Mouse (Mus musculus): ENCODE results near the gene Ddit4.
A peak's percentile ranks its signal among the peaks of the same experiment; 100 is the strongest.

The Ddit4 gene

DNA sequence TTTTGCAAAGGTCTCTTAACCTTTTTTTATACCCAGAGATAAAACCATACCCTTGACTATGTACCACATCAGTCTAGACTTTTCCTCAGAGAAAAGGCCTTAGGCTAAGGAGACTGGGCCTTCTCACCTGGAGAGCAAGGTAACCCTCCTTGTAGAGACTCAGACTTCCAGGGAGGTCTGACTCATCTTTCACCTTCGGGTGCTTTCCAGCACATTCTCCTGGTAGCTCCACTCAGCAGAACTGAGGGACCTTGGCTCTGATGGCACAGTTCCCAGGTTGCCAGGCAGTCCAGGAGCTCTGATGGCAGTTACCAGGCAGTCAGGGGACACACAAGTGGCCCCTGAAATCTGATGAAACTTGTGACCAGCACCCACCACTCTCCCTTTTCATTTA lies 2.4 kb downstream of the Ddit4 start:
- DNase-seq (ENCODE audit: low read depth, low spot score) = no peak

DNA sequence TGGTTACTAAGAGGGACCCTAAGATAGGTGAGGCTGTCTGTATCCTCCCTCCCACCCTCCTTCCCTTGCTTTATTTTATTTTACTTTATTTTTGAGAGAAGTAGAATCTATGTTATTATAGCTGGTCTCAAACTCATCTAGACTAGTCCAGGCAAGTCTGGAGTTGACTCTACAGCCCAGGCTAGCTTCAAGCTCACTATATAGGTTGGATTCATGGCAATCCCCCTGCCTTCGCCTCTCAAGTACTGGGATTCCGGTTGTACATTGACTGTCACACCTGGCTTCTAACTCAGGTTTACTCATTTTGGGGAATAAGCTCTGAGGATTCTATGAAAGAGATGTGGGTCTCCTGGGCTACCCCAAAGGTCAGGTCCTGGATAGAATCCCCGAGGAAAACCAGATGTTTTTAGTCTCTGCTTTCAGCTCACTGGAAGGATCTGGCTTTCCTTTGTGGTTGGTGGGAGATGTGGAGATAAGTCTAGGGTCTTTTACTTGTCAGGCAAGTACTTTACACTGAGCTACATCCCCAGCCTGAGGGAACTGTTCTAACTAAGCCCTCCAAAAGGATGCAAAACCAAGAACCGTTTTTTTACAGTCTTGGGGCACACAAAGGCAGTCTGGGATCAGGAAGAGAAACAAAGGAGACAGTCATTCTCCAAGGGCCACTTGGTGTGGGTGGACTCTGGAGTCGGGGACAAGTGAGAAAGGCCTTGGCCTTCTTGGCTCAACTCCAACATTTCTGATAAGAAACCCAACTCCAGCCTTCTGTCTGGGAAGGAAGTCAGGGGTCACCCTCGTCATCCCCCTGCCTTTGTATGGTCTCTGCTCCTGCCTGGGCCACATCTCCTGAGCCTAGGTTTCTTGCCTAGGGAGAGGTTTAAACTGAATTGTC lies 3.0 kb downstream of the Ddit4 start:
- no peak for DNase-seq (ENCODE audit: low read depth, low spot score)

DNA sequence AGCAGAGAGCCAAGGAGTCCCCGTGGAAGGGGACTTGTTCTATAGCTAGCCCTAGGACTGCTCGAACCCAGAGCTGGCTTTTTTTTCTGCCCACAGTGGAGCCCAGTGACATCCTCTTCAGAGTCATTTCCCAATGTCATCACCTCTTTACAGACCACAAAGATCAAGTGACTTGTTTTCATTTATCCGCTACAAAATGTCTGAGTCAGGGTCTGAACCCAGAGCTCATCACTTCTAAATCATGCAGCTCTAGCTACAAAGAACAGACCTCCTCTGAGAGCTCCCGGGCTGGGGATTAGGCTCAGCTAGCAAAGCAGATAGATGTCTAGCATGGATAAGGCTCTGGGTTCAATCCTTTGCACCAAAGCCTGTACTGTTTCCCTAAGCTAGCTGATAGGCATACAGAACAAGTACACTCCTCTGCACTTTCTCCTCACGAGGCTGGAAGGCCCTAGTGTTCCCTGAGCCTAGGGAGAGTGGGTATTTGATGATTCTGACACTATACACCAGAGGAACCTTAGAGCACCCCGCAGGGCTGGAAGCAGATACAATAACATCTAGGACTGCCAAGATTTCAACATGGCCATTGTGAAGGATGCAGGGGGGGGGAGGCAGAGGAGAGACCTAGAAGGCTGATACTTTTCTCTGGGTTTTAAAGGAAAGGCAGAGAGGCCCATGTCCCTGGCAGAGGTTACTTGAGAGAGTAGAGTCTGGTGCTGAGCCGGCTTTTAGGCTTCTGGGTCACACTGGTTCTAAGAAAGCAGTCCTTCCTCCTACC lies 4.1 kb downstream of the Ddit4 start:
- DNase-seq (ENCODE audit: low read depth, low spot score) = no peak

DNA sequence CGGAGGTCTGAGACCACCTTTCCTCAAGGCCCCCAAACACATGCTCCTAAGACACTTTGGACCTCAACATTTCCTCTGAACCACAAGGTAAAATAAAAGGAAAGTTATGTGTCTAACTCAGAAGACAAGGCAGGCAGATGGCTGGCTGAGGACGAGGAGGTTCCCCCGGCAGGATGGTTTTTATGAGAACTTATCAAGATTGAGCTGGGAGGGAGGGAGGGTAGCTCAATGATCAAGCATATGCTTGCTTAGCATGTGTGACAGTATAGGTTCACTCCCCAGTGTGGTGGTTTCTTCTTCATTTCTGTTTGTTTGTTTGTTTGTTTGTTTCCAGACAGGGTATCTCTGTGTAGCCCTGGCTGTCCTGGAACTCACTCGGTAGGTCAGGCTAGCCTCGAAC lies 5.3 kb downstream of the Ddit4 start:
- DNase-seq (ENCODE audit: low read depth, low spot score) = no peak

DNA sequence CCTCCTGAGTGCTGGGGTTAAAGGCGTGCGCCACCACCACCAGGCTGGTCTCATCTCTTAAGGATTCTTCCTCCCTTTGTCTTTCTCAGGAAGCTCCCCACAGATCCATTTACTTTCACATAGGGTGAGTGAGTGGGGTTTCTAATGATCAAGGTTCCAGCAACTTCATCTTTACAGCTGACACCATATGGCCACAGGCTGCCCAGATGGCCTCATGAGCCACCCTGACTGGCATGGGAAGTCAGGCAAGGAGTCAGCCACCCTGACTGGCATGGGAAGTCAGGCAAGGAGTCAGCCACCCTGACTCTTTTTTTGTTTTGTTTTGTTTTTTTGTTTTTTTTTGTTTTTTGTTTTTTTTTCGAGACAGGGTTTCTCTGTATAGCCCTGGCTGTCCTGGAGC lies 6.2 kb downstream of the Ddit4 start:
- no peak for DNase-seq (ENCODE audit: low read depth, low spot score)

DNA sequence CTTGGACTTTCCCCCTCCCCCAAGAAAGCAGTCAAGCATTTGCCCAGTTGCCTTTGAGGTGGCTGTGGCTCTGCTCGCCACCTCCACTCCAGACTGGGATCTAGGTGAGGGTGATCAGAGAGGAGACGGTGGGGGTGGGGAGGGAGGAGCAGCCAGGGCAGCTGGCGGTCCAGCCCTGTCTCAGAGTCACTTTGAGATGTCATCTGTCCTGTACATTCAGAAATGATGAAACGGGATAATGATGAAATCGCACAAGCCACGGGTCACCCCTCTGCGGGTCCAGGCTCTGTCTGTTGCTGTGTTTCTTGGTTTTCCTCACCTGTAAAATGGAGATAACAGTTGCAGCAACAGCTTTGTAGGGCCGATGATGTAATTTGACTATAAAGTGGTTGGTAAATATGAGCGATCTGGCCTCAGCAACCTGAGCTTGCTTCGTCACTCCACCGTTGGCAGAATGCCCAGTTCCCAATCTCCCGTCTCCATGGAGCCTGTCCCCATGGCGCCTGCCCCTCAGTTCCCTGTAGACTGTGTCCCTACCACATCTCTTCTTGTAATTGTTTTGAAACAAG lies 8.1 kb downstream of the Ddit4 start:
- peak; percentile 40 for DNase-seq (ENCODE audit: low read depth, low spot score)

DNA sequence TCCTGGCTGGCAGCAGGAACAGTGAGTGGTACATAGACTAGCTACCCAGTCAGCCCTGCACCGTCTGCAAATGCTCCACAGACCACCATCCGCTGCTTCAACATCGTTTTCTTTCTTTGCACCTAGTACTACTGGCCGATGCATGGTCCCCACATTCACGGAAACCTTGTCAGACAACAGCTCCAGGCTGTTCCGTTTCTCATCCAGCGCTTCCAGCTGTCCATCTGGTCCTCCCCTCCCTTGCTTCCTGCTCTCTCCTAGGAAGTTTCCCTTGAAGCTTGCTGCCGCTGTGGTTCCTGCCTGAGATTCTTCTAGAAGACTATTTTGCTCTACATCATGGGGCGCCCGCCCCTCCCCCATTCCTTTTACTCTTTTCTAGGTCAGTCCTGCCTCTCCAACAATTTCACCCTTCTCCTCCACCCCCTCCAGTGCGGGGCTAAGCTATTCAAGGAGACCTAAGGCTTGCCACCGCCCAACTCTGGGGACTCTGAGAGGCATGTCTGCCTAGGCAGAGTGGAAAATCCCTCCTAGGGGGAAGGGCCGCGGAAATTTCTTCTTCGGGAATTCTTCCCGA lies 8.7 kb downstream of the Ddit4 start:
- DNase-seq (ENCODE audit: low read depth, low spot score) = peak; percentile 76

DNA sequence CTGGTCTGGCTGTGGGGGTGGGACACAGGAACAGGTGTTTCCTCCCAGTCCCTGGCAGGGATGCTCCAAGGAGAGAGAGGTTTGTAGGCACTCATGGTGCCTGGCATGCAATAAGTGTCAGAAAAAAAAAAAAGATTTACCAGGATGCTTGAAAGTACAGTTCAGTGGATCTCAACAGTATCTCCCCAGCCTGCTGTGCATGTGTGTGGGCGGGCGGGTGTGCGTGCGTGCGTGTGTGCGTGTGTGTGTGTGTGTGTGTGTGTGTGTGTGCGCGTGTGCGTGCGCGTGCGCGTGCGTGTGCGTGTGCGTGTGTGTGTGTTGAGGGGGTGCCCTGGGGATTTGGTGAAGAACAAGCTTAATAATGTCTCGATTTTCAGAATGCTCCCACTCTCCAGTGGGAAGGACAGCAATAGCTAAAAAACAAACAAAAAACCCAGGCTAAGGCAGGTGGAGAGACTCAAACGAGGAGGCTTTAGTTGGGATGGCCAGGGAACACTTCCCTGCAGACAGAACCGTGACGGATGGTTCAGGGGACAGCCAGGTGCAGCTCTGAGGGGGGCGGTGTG lies 9.3 kb downstream of the Ddit4 start:
- DNase-seq (ENCODE audit: low read depth, low spot score) = no peak

DNA sequence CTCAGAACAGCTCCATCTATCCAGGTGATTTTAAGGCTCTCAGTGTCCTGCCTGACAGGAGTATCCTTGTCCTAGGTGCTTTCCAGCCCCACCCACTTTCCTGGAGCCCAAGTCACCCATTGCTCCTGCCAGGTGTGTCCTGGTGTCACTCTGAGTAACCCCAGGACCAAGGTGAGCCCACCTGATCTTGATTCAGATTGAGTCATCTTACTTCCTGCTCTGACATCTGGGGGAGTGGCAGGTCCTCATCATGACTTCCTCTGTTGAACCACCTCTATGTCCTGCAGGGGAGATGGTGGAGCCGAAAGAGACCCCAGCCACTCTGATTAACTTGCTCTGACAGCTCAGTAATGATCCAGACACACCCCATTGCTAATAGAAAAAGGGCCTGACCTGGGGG lies 12.6 kb downstream of the Ddit4 start:
- DNase-seq (ENCODE audit: low read depth, low spot score) = no peak

DNA sequence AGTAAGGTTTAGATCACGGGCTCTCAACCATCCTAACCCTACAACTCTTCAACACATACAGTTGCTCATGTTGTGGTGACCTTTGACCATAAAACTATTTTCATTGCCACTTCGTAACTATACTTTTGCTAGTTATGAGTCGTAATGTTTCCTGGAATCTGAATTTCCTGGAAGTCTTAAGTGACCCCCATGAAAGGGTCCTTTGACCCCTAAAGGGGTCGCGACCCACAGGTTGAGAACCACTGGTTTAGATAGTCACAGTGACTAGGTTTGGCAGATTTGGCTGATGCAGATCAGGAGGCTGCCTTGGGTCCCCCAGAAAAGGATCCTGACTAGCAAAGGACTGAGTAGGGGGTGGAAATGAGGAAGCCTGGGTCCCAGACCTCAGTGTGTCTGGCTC lies 13.0 kb downstream of the Ddit4 start:
- DNase-seq (ENCODE audit: low read depth, low spot score) = no peak

DNA sequence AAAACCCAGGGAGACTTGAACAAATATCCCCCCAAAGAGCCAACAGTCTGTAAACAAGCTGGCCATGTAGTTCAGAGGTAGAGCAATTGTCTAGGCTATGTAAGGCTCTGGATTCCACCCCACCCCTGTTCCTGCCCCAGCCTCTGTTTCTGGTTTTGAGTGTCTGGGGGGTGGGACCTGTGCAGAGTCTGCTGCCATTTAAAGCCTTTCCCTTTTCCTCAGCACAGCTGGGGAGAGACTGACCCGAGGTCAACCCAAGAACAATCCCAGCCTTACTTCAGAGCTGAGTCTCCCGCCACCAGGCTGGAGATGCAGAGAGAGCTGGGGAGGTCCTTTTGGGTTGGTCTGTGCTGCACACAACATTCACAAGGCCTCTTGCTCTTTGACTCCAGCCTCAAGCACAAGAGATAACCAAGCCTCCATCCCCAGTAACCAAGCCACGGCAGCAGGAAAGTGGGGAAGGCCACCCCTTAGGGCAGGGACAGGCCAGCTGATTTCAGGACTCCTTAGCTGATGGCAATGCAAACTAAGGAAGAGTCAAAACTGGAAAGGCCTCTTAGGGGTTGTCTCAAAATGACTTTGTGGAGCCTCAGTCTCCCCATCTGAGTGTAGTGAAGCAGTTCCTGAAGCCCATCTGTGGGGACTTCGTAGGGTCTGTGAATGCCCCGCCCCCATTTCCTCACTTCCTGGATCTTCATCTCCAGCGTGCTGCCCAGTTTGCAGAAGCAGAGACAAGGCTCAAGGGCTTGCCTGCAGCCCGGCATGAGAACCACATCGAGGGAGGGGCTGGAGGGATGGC lies 15.4 kb downstream of the Ddit4 start:
- peak; percentile 65 for DNase-seq (ENCODE audit: low read depth, low spot score)

DNA sequence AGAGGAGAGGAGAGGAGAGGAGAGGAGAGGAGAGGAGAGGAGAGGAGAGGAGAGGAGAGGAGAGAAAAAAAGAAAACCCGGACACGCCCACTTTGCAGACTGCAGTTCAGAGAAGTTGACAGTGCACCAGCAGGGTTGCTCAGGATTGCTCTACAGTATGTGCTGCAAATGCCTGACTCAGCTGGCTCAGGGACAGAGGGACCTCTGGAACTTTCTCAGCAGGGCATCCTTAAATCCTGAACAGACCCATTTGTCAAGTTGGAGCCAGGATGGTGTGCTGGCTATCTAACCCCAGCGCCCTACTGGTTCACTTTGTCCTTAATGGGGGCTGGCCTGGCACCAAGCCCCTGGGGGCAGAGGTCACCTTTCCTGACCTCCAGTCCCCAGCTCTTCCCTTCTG lies 17.6 kb downstream of the Ddit4 start:
- DNase-seq (ENCODE audit: low read depth, low spot score) = peak; percentile 34

DNA sequence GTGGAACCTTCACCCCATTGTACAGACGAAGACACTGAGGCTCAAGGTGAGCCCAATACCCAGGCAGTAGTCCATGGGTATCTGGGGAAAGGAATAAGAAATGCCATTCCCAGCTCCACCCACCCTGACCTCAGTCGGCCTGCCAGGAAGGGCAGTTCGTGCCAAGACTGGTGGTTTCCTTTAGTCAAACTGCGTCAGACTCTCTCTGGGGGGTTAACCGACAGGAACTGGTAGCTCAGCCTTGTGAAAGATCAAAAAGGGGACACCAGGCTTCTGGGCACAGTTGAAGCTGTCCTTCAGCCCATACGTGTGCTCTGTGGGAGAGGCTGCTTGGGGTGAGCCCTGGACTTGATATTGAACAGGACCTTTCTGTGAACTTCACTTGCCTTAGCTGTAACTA lies 19.1 kb downstream of the Ddit4 start:
- DNase-seq (ENCODE audit: low read depth, low spot score) = no peak

DNA sequence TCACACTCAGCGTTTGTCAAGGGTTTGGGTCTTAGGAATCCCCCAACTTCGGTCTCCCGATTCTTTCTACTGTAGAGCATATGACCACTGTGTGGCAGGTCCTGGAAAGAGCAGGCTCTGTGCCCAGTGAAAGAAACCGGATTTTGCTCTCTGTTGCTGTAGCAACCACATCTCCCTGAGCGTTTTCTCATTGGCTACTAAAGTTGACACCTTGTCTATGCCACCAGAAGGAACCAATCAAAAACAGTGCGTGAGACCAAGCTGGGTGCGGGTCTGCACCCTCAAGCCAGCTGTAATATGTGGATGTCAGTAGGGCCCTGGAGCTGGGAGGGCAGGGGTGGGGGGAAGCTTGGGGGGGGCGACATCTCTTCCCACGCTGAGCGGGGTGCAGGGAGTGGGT lies 20.6 kb downstream of the Ddit4 start:
- DNase-seq (ENCODE audit: low read depth, low spot score) = peak; percentile 56

DNA sequence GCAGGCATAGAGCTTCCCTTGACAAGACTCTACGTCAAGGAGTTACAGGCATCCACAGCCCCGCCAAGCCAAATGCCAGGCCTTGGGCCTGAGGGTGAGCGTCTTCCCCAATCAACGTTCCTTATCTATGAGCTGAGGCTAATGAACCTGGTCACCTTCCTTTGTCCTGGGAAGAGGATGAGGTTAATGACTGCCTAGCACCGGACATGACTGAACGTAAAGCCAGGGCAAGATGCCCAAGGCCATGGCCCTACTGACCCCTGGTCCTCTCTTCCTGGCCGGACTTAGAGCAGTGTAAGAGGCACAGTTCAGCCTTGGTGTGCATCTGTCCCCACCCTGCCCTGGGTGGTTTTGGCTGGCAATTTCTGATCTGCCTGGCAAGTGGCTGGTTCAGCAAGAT lies 22.4 kb downstream of the Ddit4 start:
- DNase-seq (ENCODE audit: low read depth, low spot score) = no peak

DNA sequence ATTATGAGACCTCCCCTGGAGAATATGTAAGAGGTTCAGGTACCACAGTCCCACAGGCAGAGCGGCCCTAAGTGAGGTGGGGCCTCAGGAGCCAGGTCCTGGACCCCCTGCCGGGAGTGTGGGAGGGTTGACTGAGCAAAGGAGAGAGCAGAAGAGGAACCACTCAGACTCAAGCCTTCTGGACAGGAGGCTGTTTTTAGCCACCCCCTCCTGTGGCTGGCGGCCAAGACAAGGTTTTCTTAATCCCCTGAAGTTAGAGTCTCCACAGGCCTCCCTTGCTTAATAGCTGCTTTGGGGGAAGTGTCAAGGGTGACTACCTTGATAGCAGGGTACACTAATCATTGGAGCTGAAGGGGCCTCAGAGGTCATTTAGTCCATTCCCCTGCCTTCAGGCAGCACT lies 27.3 kb downstream of the Ddit4 start:
- peak; percentile 65 for DNase-seq (ENCODE audit: low read depth, low spot score)

DNA sequence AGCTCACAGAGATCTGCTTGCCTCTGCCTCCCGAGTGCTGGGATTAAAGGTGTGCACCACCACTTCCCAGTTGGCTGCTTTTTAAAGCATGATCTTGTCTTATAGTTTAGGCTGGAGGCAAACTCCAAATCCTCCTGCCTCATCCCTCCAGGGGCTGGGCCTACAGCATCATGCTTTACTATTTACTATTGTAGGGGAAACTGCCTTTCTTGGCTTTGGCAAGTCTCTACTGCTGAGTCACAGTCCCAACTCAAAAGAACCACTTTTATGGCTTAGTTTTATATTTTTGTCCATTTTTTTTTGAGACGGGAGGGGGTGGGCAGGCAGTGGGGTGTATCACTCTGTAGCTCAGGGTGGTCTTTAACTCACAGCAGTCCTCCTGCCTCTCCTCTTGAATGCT lies 28.1 kb downstream of the Ddit4 start:
- DNase-seq (ENCODE audit: low read depth, low spot score) = no peak

DNA sequence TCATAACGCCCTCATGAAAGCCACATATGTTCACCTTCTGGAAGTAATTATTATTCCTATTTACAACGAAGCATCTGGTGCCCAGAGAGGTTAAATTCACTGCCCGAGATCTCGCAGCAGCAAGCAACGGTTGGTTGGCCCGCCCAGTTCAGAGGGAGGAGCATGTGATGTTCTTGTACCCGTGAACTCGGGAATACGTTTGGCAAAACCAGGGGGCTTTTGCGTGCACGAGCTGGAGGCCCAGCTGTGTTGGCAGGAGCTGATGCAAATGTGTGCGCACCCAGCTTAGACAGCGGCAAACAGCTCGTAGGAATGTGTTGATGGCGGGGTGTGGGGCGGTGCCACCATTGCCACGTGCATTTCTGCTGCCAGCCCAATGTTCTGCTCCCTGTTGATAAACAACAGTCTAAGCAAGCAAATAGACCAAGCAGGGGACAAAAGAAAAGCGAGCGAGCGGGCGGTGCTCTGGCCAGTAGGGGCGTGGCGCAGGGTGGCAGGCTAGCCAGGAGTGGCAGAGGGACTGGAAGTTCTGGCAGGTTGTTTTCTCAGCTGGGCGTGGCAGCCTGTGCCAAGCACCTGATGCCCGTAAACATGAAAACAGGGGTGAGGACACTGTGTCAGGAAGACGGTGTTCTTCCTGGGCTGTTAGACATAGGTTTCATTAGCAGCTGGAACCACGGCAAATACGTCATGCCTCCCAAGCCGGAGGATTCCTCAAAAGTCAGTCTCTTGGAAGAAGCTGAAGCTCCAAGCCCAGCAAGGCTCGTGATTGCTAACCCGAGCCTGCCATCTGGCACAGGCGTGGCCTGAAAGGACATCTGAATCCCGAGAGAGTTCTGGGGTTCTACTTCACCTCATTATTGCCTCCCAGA lies 30.6 kb downstream of the Ddit4 start:
- DNase-seq (ENCODE audit: low read depth, low spot score) = peak; percentile 57

DNA sequence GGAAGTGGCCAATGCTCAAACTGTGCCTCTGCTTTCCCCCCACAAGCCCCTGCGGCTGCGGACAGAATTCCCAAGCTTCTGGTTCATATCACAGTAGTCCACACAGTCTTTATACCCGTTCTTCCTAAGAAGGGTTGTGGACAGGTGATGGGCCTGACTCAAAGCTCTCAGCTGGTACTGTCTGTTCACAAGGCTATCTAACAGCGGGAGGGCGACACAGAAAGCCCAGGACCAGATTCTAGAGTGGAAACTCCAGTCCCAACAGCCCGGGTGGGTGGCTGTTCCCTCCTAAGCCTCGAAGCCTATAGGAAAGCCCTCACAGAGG lies 31.2 kb downstream of the Ddit4 start:
- DNase-seq (ENCODE audit: low read depth, low spot score) = no peak

DNA sequence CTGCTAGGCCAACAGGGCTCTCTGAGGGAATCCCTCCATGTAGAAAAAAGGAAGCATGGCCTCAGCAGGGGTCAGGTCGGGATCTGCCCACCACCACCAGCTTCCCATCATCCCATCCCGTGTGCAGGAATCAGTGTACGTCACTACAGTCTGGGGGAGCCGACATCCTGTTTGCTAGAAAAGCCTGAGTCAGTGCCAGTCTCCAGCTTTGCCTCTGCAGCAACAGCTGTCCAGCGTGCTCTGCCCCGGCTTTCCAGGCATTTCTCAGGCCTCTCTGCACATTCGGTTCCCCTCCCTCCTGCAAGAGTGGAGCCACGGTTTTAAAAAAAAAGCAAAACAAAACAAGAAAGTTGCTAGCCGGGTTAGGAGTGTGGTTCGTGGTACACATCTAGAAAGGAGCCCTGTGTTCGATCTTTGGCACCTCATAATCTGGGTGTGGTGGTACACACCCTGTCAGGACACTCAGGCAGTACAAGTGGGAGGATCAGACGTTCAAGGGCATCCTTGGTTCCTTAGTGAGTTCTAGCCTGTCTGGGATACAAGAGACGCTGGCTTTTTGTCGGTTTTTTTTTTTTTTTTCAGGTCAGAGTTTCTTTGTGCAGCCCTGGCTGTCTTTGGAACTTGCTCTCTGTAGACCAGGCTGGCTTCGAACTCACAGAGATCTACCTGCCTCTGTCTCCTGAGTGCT lies 32.0 kb downstream of the Ddit4 start:
- DNase-seq (ENCODE audit: low read depth, low spot score) = peak; percentile 70
